Mouse (Mus musculus) cerebellum, postnatal 36 days (tissue): ENCODE measurements around the gene Ankrd6.

Experiments
- DNase-seq, 2 experiments: peaks; one replicate each; pipeline ENCODE4 v3.0.0; 2021 to 2022; ENCODE audit warnings: mixed read lengths in 2 of 2

Ankrd6 gene

DNA sequence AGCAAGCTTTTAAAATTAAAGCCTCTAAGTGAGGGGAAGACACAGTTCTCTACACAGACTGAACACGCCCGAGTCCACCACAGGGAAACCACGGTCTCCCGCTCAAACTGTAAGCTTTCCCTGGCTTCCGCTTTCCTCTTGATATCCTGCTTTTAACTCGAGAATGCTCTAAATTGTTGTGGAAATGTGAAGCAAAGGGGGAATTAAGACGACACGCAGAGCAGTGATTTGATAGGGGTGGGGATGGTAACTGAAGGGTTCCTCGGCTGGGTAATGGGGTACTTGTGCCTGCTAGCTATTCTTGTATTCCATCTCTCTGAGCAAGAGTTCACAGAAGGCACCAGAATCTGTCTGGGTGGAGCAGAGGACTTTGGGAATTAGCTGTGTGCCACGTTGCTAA, 1.9 kb downstream of the Ankrd6 start:
- DNase-seq = no peak

DNA sequence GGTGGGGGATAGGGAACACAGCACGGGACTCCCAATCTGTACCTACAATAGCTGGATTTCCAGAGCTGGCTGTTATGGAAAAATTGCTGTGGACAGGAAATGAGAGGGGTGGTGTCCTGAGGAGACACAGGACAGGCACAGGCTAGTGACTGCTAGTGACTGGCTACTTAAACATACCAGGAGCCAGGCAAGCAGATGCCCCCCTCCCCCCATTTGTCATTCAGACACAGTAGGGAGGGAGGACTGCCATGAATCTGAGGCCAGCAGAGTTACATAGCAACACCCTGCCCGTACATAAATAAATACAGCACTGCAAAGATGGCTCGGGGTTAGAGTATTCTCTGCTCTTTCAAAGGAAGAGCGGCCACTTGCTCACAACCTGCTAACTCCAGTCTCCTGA, 3.0 kb downstream of the Ankrd6 start:
- DNase-seq = no peak

DNA sequence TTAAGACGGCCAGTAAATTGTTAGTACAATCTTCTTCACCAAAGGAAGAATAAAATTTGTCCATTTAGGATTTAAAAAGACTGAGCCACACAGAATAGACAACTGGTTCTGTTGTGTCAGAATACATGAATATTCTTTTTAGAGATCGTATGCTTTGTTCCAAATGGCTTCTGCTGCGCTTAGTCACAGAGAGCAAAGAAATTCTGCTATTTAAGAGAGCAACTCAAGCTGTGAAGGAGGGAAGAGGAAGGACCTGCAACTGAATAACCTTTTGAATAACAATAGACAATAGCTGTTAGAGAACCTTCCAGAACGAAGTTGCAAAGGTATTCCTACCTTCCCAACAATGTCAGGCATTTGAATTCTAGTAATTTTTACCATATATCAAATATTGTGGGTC, 9.7 kb downstream of the Ankrd6 start:
- DNase-seq = no peak

DNA sequence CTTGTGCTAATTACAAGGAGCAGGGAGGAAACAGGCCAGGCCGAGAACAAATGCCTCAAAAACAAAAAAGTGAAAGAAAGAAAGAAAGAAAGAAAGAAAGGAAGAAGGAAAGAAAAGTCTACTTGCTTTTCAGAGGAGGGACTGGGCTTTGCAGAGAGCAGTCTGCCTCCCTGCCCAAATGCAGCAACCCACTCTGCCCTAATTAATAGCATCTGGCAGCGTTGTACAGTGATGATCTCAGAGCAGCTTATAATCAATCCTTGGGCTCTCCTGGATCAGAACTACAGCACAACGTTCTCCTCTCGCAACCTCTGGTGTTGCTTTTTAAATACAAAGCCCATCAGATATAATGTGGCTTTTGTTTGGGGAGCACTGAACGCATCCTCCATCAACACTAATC, 10.7 kb downstream of the Ankrd6 start:
- no peak for DNase-seq

DNA sequence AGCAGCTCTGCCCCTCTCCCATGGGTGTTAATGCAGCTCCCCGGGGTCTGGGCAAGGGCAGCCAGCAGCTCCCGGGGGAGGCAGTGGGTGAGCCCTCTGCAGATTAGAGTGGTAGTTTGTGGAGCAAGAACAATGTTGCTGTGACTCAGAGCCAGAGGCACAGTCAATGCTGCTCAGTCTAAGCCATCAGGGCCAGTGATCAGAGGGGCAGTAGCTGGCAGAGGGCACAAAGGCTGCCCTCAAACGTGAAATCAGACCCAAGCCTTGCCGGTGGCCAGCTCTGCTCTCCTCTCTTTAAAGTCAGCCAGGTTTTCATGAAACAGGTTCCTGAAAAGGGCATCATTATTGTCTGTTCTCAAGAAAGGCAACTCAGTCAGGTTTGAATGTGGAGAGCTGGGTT, 11.1 kb downstream of the Ankrd6 start:
- DNase-seq = no peak

DNA sequence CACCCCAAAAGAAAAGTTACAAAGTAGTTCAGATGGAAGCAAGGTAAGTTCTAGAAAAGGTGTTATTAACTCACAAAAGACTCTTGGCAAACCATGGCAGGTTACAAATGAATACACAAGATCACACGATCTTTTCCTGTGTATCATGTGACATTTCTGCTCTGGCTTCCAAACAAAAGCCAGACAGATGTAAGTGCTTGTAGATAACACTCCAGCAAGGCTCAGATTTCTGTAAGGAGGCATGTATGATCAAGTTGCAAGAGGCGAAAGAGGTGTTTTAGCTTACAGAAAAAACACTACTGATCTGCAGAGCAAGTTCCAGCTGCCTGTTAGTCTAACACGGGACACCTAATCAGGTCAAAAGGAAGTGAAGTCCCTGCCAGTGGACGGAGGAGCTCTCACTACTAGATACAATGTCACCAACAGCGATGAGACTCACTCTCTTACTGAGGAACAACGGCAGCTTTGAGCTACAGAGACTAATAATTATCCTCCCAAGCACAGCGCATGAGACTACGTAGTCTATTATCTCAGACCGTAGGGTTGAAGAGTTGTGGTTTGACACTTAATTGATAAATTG, 13.8 kb downstream of the Ankrd6 start:
- DNase-seq = no peak

DNA sequence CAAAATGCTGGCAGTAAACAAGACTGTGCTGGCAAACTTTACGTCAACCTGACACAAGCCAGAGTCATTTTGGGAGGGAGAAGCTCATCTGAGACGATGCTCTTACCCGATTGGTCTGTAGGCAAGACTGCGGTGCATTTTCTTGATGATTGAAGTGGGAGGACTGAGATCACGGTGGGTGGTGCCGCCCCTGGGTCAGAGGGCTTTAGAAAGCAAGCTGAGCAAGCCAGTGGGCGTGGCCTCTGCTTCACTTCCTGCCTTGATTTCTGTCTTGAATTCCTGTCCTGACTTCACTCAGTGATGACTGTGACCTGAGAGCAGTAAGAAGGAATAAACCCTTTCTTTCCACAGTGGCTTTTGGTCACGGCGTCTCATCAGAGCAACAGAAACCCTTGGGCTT, 18.6 kb downstream of the Ankrd6 start:
- DNase-seq = no peak

DNA sequence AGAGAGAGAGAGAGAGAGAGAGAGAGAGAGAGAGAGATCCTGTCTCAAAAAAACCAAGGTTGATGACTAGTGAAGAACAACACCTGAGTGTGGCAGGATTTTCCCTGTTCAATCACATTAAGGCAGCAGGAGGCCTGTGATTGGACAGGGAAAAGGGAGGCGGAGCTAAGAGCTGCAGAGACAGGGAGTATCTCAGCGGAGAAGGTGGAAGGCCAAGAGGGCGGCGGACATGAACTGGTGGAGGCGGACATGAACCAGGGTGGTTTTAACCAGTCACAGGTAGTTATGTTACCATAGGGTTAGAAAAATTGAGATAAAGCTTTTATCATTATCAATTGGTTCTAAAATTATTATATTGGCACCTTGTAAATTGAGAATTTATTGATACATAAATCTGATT, 20.9 kb downstream of the Ankrd6 start:
- no peak for DNase-seq

DNA sequence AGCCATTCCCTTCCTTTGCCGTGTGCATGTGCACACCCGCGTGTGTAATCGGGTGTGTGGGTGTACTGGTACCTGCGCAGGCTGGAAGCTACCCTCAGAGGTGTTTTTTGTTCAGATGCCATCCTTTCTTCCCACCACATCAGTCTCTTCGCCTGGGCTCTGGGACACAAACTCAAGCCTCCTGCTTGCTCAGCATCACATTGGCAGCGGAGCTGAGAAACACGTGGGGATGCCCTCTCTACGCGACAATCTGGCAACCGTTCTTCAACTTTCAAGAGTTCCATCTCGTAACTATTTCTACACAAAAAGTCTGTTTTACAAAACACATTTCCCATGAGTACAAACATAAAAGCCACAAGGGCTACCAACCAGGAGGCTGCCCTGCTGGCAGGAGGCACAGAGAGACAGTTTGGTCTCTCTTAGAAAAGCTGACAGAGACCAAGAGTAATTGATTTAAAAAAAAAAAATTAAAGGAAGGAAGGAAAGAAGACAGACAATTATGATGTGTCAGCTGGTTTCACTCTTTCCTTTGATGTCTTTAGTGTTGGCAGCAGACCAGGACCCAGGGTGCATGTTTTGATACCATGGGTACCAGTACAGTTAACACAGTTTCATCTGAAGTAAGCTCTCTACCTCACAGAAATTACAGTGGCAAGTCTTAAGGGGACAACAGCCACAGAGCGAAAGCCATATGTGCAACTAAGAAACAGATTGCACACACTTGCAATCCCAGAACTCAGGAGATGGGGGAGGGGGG, 21.8 kb downstream of the Ankrd6 start:
- DNase-seq = no peak

DNA sequence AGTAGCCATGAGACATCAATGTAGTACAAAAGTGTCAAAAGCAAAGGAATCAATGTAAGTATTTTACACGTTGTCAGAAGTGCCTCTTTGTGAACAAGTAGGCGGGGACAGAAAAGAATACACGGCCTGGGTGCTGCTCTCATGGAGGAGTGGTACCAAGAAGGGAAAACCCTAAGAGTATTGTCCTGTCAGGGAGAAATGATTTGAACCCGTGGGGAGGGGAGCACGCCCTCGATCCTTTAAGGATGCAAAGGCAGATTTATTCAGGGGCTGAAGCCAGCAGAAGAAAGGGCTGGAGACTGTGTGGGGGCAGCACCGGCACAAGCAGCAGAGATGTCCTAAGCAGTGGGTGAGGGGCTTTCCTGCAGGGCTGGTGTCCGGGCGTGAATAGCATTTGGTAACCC, 26.7 kb downstream of the Ankrd6 start:
- no peak for DNase-seq

DNA sequence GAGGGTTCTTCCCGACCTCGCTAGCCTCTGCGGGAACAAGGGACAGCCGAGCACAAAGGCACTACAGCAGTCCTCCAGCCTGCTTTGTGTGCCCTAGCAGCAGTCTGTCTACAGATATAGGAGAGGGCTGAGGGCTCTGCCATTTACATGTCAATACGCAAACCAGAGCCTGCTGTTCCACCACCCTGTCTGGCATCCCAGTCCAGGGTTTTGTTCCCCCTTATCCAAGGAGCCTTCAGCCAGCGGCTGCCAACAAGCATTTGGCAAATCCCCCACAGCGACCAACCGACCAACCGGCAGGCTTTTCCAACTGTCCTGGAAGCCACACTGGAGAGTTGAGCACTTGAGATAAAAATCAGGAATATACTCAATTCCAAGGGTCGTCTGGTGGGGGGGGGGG, 27.2 kb downstream of the Ankrd6 start:
- DNase-seq = peak; percentile 14 to 27

DNA sequence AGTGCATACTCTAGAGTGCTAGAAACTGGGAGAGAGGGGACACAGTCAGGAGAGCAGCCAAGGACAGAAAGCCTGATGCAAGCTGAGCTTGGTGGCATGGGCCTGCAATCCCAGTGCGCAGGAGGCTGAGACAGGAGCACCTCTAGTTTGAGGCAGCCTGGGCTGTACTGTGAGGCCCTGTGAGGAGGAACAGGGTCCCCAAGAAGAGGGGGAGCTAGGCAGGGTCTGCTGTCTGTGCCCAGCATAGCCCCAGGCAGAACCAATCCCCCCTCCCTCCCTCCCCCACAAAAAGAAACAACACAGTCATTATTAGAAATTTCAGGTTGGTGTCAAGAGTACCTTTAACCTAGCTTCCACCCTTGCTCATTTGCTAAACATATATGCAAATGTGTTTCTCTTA, 27.8 kb downstream of the Ankrd6 start:
- DNase-seq = no peak

DNA sequence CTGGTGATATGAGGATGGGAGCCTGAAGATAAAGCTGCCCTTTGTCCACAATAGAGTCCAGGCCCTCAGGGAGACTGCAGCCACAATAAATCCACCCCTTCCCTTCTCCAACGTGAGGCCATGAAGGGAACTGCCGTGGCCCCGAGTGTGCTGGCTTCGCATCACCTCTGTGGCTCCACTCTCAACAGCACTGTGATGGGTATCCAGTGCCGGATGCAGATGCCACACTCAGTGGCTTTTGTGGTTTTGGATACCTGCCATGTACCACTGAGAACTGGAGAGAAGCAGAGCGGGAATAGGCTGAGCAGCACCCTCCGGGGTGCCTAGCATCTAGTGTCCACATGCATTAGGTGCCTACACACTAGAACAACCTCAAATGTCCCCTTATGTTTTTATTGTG, 29.8 kb downstream of the Ankrd6 start:
- no peak for DNase-seq

DNA sequence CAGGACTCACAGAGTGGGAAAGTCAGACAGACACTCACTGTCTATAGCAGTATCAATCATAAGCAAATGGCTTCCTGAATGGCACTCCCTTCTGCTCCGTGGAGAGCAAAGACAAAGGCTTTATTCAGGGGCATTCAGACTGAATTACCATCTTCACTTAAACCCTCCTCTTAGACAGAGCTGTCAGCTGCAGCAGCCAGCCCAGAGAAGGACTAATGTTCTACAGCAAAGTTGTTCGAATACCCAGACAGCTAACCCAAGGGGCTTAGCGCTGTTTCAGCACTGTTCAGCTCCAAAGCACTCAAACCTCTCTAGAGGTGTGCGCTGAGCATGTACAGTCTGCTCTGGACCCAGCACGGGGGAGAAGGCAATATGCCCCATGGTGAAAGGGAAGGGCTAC, 32.1 kb downstream of the Ankrd6 start:
- DNase-seq = no peak

DNA sequence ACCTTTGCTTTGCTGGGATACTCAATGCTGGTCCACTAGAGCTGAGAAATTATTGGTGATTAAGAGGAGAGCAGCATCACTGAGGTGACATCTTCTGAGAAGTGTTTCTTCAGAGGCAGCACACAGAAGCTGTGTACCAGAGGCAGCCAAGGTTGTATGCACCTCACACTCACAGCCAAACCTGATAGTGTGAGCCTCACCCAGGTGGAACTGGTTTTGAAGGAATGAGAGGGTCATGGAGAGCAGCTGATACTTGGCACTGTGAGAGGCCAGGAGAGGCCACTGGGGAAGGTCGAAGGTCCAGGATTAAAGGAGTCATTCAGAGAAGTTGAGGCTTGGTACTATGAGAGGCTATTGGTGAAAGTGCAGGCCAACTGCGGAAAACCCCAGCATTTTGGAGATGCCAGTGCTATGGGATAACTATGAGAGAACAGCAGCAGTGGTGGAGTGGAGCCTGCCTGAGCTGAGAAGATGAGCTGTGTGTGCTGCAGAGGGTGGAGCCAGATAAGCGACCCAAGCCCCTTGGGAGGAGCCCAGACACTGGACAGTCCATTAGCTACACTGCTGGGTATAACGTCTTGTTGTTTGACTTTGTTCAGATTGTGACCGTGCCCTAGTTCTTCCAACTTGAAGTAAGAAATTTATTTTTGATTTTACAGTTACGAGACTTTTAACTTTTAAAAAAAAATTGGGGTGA, 33.8 kb downstream of the Ankrd6 start:
- no peak for DNase-seq

DNA sequence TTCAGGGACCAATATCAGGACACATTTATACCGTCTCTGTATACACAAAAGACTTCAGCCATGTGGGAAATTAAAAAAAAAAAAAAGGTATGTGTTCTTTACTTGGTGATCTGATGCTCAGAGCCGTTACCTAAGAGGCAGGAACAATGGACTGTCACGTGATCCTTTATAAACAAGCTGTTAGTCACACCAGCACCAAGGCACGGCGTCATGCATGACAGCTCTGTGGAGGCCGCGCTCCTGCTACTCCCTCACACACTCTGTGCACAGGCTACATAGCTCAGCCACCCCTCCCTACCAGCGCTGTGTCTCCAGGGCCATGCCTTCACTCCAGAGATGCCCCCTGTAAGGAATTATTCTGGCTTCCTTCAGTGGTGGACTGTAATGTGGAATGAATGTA, 34.7 kb downstream of the Ankrd6 start:
- DNase-seq = no peak

DNA sequence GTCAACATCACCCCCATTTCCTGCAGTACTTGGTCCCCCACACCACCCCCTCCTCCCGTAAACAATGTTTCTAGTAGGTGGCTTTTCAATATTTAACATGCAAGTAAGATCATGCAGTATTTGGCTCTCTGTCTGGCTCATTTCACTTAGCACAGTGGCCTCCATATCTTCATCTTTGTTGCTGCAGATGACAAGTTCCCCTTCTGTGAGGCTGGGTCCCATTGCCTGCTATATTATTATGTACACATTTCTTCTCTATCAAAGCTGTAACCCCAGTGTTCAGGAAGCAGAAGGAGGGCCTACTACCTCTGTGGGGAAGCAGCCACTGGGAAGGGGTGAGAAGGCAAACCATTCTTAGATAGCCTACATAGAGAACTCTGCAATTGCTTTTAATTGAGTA, 40.6 kb downstream of the Ankrd6 start:
- DNase-seq = no peak

DNA sequence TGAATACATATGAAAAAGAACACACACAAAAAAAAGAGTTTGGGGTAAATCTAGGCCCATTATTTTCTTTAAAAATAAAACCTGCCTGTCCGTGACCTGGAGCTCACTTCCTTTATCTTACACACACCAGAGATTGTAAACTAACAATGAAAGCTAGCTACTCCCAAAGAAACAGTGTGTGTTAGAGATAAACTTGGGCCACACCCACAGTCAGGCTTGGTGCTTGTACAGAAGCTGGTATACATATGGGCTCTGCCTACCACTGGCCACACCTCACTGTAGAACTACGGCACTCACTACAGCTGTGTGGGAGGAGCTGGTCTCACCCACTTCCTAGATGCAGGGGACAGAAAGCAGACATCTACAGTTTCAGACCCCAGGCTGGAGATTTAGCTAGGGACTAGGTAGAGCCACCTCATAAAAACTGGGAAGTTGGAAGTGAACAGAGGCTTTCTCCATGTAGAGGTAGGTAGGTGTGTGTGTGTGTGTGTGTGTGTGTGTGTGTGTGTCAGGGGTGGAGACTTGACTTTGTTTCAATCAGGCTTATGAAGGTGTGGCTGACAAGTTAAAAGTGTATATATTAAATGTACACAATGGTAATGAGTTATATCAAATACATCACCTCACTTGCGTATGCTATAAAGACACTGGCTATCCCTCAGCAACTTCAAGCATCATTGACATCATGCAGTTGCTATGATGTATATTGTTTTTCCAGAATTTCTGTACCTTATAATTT, 41.2 kb downstream of the Ankrd6 start:
- DNase-seq = no peak

DNA sequence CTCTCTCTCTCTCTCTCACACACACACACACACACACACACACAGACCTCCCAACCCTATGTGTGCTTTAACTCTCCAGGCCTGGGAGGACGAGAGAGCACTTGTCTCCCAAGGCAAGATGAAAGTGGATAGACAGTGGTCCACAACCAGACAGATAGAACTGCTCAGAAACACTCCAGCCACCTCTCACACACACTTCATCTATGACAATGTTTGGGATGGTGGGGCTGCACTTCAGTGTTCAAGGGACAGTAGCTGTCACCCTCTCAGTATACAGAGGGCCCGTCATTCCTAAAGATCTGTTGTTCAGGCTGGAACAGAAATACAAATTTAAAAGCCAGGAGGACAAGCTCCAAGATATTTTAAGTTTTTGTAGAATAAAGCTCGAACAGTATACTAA, 43.0 kb downstream of the Ankrd6 start:
- no peak for DNase-seq

DNA sequence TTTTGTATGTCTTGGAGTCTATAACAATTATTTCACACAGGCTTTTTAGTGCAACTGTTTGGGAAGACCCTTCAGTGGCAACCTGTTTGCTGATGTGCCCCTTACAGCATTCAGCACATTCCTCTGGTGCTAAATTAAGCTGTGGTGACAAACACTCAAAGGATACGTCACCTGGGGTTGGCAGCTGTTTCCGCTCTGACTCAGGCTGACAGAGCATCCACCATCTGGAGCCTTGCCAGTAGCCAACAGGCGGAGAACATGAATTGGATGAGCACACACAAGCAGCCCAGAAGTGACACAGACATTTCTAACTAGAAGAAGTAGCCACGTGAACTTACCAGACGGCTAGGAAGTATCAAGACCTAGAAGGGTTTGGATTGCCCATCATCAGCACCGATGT, 44.0 kb downstream of the Ankrd6 start:
- peak; percentile 12 to 15 for DNase-seq

DNA sequence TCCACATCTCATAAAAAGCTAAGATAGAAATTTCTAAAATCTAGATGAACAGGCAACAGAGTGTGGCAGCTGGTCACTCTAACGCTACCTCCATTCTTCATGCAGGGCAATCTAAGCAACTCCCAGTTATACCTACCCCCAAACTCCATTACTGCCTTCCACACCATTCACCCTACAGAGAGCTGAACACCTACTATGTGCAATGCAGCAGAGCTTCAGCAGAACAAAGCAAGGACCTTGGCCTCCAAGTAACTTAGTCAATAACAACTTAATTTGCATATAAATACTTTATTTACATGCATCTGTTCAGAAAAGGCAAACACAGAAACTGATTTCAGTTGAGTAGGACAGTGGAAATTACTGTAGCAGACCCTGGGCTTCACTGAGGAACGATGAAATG, 44.7 kb downstream of the Ankrd6 start:
- DNase-seq = no peak

DNA sequence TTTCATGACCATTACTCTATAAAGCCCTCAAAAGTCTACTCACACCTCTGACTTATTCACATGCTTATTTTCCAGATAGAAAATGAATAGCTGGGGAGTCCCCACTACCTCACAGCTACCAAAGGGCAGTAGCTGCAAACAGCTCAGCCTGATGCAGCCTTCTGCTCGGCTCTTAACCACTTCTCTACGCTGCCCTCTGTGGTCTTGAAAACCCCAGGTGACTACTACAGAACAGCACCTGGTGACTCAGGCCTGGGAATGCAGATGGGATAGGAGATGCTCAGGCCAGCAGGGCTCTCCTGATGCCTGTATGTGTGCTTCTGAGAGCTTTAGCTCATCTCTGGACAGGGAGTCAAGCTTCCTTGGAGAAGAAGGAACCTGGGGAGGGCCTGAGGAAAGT, 45.3 kb downstream of the Ankrd6 start:
- DNase-seq = no peak

DNA sequence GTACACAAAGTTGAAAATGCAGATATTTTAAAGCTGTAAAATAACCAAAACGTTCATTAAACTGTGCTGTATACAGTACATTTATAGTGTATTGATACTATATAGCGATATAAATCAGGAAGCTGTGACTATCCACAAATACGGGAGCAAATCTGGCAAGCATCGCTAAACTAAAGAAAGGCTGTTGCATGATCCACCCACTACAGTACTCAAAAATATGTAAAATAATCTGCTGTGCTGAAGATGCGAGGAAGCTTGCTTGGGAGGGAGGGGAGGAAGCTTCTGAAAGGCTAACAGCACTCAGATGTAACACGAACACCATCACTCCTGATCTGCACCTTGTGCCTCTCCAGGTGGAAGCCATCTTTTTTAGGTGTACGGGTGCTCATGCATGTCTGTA, 46.8 kb downstream of the Ankrd6 start:
- DNase-seq = no peak

DNA sequence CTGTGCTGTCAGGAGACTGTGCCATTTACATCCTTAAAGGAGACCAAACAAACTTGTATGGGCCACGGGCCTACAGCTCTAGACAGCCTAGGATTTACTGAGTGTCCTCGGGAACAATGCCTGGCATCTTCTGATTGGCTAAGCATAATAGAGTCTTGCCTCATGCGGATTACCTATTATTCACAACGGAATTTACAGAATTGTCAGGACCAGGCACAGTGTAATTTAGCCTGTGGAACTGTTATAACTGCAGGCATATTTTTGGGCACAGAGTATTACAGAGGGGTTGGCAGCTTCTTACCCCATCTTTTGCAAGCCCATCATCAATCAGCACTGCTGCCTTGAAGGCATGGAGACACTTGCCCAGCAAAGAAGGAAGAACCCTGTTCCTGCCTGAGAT, 51.6 kb downstream of the Ankrd6 start:
- DNase-seq = no peak
